8 mouse cellular contexts compared by ENCODE assay signal in genomic region chr11:101066549-101067412, GRCm38 (mm10). TPM values are rescaled to one million over a fixed set of nuclear protein-coding genes. Genes with fewer than 3 reads are reported as not detected.
DNase-seq lines count a peak whose midpoint lies in the region; ATAC-seq and TF ChIP-seq lines count a peak whose summit lies in the region.

No protein-coding gene starts in this region.

- 26% methylated on average over 18 of the region's 18 CpGs for WGBS in bone marrow, adult 2 months
- WGBS in heart, embryonic 14.5 days: 18% methylated on average over 18 of the region's 18 CpGs
- WGBS in kidney, postnatal 0 days: 20% methylated on average over 18 of the region's 18 CpGs
- 17% methylated on average over 18 of the region's 18 CpGs for WGBS in liver, embryonic 14.5 days (ENCODE audit: insufficient replicate concordance)
- 21% methylated on average over 18 of the region's 18 CpGs for WGBS in neural tube, embryonic 13.5 days

- peak; percentile 40 for ATAC-seq in erythroblast, adult 5-6 weeks (replicated peaks; ENCODE audit: low FRiP score, poor library complexity, severe bottlenecking)
- no peak for ATAC-seq in heart, embryonic 14.5 days (ENCODE audit: insufficient number of reproducible peaks, insufficient read depth, low FRiP score, low read depth)
- no peak for ATAC-seq in kidney, postnatal 0 days (replicated peaks; ENCODE audit: low FRiP score, low read depth)
- no peak for ATAC-seq in liver, embryonic 14.5 days (ENCODE audit: insufficient read depth)
- ATAC-seq in neural tube, embryonic 13.5 days (ENCODE audit: low read depth): no peak

- peak overlapping the region; percentile 61 for H3K4me2 ChIP-seq in heart, embryonic 14.5 days (ENCODE audit: low read length)
- H3K4me2 ChIP-seq in kidney, postnatal 0 days (ENCODE audit: low read length): peak overlapping the region; percentile 48
- H3K4me2 ChIP-seq in liver, embryonic 14.5 days (ENCODE audit: low read depth): peak overlapping the region; percentile 69
- peak overlapping the region; percentile 54 for H3K4me2 ChIP-seq in neural tube, embryonic 13.5 days

- peak overlapping the region; percentile 31; the same call in 1 of the 2 replicates for H3K9ac ChIP-seq in heart, embryonic 14.5 days (ENCODE audit: low read length)
- H3K9ac ChIP-seq in kidney, postnatal 0 days (ENCODE audit: low read depth, low read length): no peak overlapping the region
- H3K9ac ChIP-seq in liver, embryonic 14.5 days (replicated peaks): peak overlapping the region; percentile 35; the same call in 1 of the 2 replicates
- peak overlapping the region; percentile 55; the same call in 1 of the 2 replicates for H3K9ac ChIP-seq in neural tube, embryonic 13.5 days

- no peak for TF ChIP-seq EP300 in liver, embryonic 14.5 days (IDR thresholded peaks at IDR 0.05; ENCODE audit: low read depth)

- H3K9me3 ChIP-seq in heart, embryonic 14.5 days (ENCODE audit: control insufficient read depth, low read length): no peaks in the 10 kb centered on the region
- H3K9me3 ChIP-seq in kidney, postnatal 0 days (replicated peaks; ENCODE audit: low read length): no peaks in the 10 kb centered on the region
- H3K9me3 ChIP-seq in liver, embryonic 14.5 days (ENCODE audit: control insufficient read depth, low read length): no peaks in the 10 kb centered on the region
- no peaks in the 10 kb centered on the region for H3K9me3 ChIP-seq in neural tube, embryonic 13.5 days

- no peak overlapping the region for H3K27ac ChIP-seq in bone marrow, adult 2 months (ENCODE audit: control insufficient read depth, insufficient read depth, low read depth, low read length, poor library complexity)
- peak overlapping the region; percentile 17 to 34; a peak in 1 of 4 replicates for H3K27ac ChIP-seq in heart, embryonic 14.5 days (replicated peaks in 1 of 2; ENCODE audit: control insufficient read depth in 1 of 2, insufficient read depth in 1 of 2, low read depth in 2 of 2, low read length in 2 of 2)
- H3K27ac ChIP-seq in kidney, postnatal 0 days: no peak overlapping the region
- peak overlapping the region; percentile 10; the same call in 1 of the 2 replicates for H3K27ac ChIP-seq in liver, embryonic 14.5 days
- no peak overlapping the region; the same call in 1 of the 2 replicates for H3K27ac ChIP-seq in neural tube, embryonic 13.5 days (replicated peaks)
- peak overlapping the region; percentile 40 for H3K27ac ChIP-seq in testis, adult 2 months (ENCODE audit: control insufficient read depth, insufficient read depth, low read depth, low read length)

- no peak overlapping the region for H3K4me3 ChIP-seq in bone marrow, adult 2 months (replicated peaks; ENCODE audit: control insufficient read depth, low read depth, low read length)
- H3K4me3 ChIP-seq in heart, embryonic 14.5 days (ENCODE audit: control insufficient read depth in 1 of 2, insufficient read depth in 1 of 2, low read depth in 1 of 2, low read length in 2 of 2): peak overlapping the region; percentile 28 to 40
- no peak overlapping the region for H3K4me3 ChIP-seq in kidney, postnatal 0 days (replicated peaks; ENCODE audit: low read depth, low read length)
- peak overlapping the region; percentile 35 for H3K4me3 ChIP-seq in liver, embryonic 14.5 days (ENCODE audit: insufficient read depth in 1 of 2, low read depth in 2 of 2, low read length in 2 of 2)
- H3K4me3 ChIP-seq in neural tube, embryonic 13.5 days: peak overlapping the region; percentile 28
- H3K4me3 ChIP-seq in testis, adult 2 months (ENCODE audit: control insufficient read depth, low read depth, low read length): peak overlapping the region; percentile 65

- DNase-seq in CD4-positive helper T cell, adult 2 months (ENCODE audit: low read depth, low spot score): peak; percentile 79
- peak; percentile 82 for DNase-seq in kidney, postnatal 0 days (ENCODE audit: low spot score)
- peak; percentile 56 to 60 (median 59) for DNase-seq in liver, embryonic 14.5 days (ENCODE audit: low read depth in 3 of 3, low spot score in 3 of 3)

- peaks cover 8% of the 10 kb centered on the region; the same call in 1 of the 2 replicates for H3K36me3 ChIP-seq in heart, embryonic 14.5 days (ENCODE audit: control insufficient read depth, insufficient read depth, low read length)
- H3K36me3 ChIP-seq in kidney, postnatal 0 days (ENCODE audit: insufficient read depth, low read length): peaks cover 4% of the 10 kb centered on the region; the same call in 1 of the 2 replicates
- peaks cover 14% of the 10 kb centered on the region for H3K36me3 ChIP-seq in liver, embryonic 14.5 days (replicated peaks; ENCODE audit: control insufficient read depth, insufficient read depth, low read depth)
- H3K36me3 ChIP-seq in neural tube, embryonic 13.5 days: peaks cover 26% of the 10 kb centered on the region
- H3K36me3 ChIP-seq in testis, adult 2 months (ENCODE audit: control insufficient read depth, insufficient read depth, low read length): no peaks in the 10 kb centered on the region

- peaks cover 15% of the 10 kb centered on the region for H3K4me1 ChIP-seq in bone marrow, adult 2 months (ENCODE audit: control insufficient read depth, insufficient read depth, low read length)
- peaks cover 42 to 55% of the 10 kb centered on the region in 2 experiments for H3K4me1 ChIP-seq in heart, embryonic 14.5 days (ENCODE audit: control insufficient read depth in 2 of 2, insufficient read depth in 2 of 2, low read length in 2 of 2)
- peaks cover 21% of the 10 kb centered on the region for H3K4me1 ChIP-seq in kidney, postnatal 0 days (replicated peaks; ENCODE audit: insufficient read depth, low read length)
- peaks cover 37 to 54% of the 10 kb centered on the region in 2 experiments for H3K4me1 ChIP-seq in liver, embryonic 14.5 days (replicated peaks; ENCODE audit: control insufficient read depth in 2 of 2, insufficient read depth in 2 of 2, low read length in 1 of 2)
- H3K4me1 ChIP-seq in neural tube, embryonic 13.5 days (replicated peaks): peaks cover 43% of the 10 kb centered on the region
- peaks cover 22% of the 10 kb centered on the region for H3K4me1 ChIP-seq in testis, adult 2 months (ENCODE audit: control insufficient read depth, insufficient read depth, low read length)

- peak; percentile 98 for TF ChIP-seq CTCF in bone marrow, adult 2 months (IDR thresholded peaks at IDR 0.05; ENCODE audit: control insufficient read depth, insufficient read depth, low read length)
- TF ChIP-seq CTCF in kidney, postnatal 0 days (IDR thresholded peaks at IDR 0.05; ENCODE audit: low read depth): peak; percentile 99
- TF ChIP-seq CTCF in liver, embryonic 14.5 days (IDR thresholded peaks at IDR 0.05; ENCODE audit: low read depth): peak; percentile 99
- TF ChIP-seq CTCF in testis, adult 2 months (IDR thresholded peaks at IDR 0.05; ENCODE audit: control insufficient read depth, insufficient read depth, insufficient replicate concordance, low read depth, low read length): peak; percentile 94

- TF ChIP-seq POLR2A in bone marrow, adult 2 months (IDR thresholded peaks at IDR 0.05; ENCODE audit: borderline replicate concordance, control insufficient read depth, low read depth, low read length): no peak
- peak; percentile 45; the same call in 1 of the 2 replicates for TF ChIP-seq POLR2A in testis, adult 2 months (IDR thresholded peaks at IDR 0.05; ENCODE audit: control insufficient read depth, low read depth, low read length)

- H3K27me3 ChIP-seq in heart, embryonic 14.5 days (ENCODE audit: control insufficient read depth, insufficient read depth, low read length): no peaks in the 10 kb centered on the region
- no peaks in the 10 kb centered on the region for H3K27me3 ChIP-seq in kidney, postnatal 0 days (ENCODE audit: insufficient read depth, low read length)
- H3K27me3 ChIP-seq in liver, embryonic 14.5 days (ENCODE audit: control insufficient read depth, insufficient read depth, low read length): peaks cover 8% of the 10 kb centered on the region
- H3K27me3 ChIP-seq in neural tube, embryonic 13.5 days: 0 out of 2 replicates have a peak, but pooled peaks cover 5% of the 10 kb centered on the region
- H3K27me3 ChIP-seq in testis, adult 2 months (ENCODE audit: control insufficient read depth, insufficient read depth, low read length): no peaks in the 10 kb centered on the region

RNA-seq across cellular contexts. Expression of gene Naglu, which starts 3.0 kb away (rescaled TPM):
- 3.4 and 5.6 TPM in 2 replicates for polyA plus RNA-seq in bone marrow, adult 2 months (2011; ENCODE audit: insufficient read depth, insufficient read length, low replicate concordance, missing spikeins)
- 3.1 and 3.7 TPM in 2 replicates for total RNA-seq in erythroblast, adult 5-6 weeks (2015; ENCODE audit: low replicate concordance)
- 2.0 and 2.8 TPM in 2 replicates for total RNA-seq in erythroblast, adult 5-6 weeks (2017; ENCODE audit: low replicate concordance)
- 12.5 and 13.0 TPM in 2 replicates for polyA plus RNA-seq in heart, embryonic 14.5 days (2014; fragmentation: Nextera tagmentation; extraction: Ambion mirVana)
- polyA plus RNA-seq in kidney, postnatal 0 days (2015; fragmentation: Nextera tagmentation; extraction: Ambion mirVana): 26.5 and 28.0 TPM in 2 replicates
- polyA plus RNA-seq in liver, embryonic 14.5 days (2012; rRNA removed): 3.4 and 4.0 TPM in 2 replicates
- 4.0 and 4.3 TPM in 2 replicates for polyA plus RNA-seq in liver, embryonic 14.5 days (2014; fragmentation: Nextera tagmentation; extraction: Ambion mirVana)
- 9.0 and 9.4 TPM in 2 replicates for polyA plus RNA-seq in neural tube, embryonic 13.5 days (2015; fragmentation: Nextera tagmentation; extraction: Ambion mirVana)
- 46.2 and 46.3 TPM in 2 replicates for polyA plus RNA-seq in testis, adult 2 months (2012; rRNA removed)

RNA-seq across cellular contexts. Expression of gene Hsd17b1, which starts 11.4 kb away (rescaled TPM):
- 0.97 and 2.3 TPM in 2 replicates for polyA plus RNA-seq in bone marrow, adult 2 months (2011; ENCODE audit: insufficient read depth, insufficient read length, low replicate concordance, missing spikeins)
- 2.1 TPM in 1 of 2 replicates, not detected in the other for total RNA-seq in erythroblast, adult 5-6 weeks (2015; ENCODE audit: low replicate concordance)
- 1.9 TPM in 1 of 2 replicates, not detected in the other for total RNA-seq in erythroblast, adult 5-6 weeks (2017; ENCODE audit: low replicate concordance)
- 0.30 TPM in 1 of 2 replicates, not detected in the other for polyA plus RNA-seq in heart, embryonic 14.5 days (2014; fragmentation: Nextera tagmentation; extraction: Ambion mirVana)
- 0.13 and 0.42 TPM in 2 replicates for polyA plus RNA-seq in kidney, postnatal 0 days (2015; fragmentation: Nextera tagmentation; extraction: Ambion mirVana)
- 0.13 and 0.19 TPM in 2 replicates for polyA plus RNA-seq in liver, embryonic 14.5 days (2012; rRNA removed)
- polyA plus RNA-seq in liver, embryonic 14.5 days (2014; fragmentation: Nextera tagmentation; extraction: Ambion mirVana): 0.08 and 0.34 TPM in 2 replicates
- 0.37 and 0.47 TPM in 2 replicates for polyA plus RNA-seq in neural tube, embryonic 13.5 days (2015; fragmentation: Nextera tagmentation; extraction: Ambion mirVana)
- 0.66 and 0.88 TPM in 2 replicates for polyA plus RNA-seq in testis, adult 2 months (2012; rRNA removed)

RNA-seq across cellular contexts. Expression of gene Coasy, which starts 15.6 kb away (rescaled TPM):
- polyA plus RNA-seq in bone marrow, adult 2 months (2011; ENCODE audit: insufficient read depth, insufficient read length, low replicate concordance, missing spikeins): 11.2 and 25.5 TPM in 2 replicates
- 6.7 and 7.5 TPM in 2 replicates for total RNA-seq in erythroblast, adult 5-6 weeks (2015; ENCODE audit: low replicate concordance)
- 3.8 and 9.6 TPM in 2 replicates for total RNA-seq in erythroblast, adult 5-6 weeks (2017; ENCODE audit: low replicate concordance)
- 27.4 and 31.4 TPM in 2 replicates for polyA plus RNA-seq in heart, embryonic 14.5 days (2014; fragmentation: Nextera tagmentation; extraction: Ambion mirVana)
- 55.3 and 55.9 TPM in 2 replicates for polyA plus RNA-seq in kidney, postnatal 0 days (2015; fragmentation: Nextera tagmentation; extraction: Ambion mirVana)
- 16.2 and 16.7 TPM in 2 replicates for polyA plus RNA-seq in liver, embryonic 14.5 days (2012; rRNA removed)
- polyA plus RNA-seq in liver, embryonic 14.5 days (2014; fragmentation: Nextera tagmentation; extraction: Ambion mirVana): 17.7 and 19.9 TPM in 2 replicates
- 39.9 and 45.5 TPM in 2 replicates for polyA plus RNA-seq in neural tube, embryonic 13.5 days (2015; fragmentation: Nextera tagmentation; extraction: Ambion mirVana)
- 21.0 and 21.7 TPM in 2 replicates for polyA plus RNA-seq in testis, adult 2 months (2012; rRNA removed)

RNA-seq across cellular contexts. Expression of gene Mlx, which starts 20.3 kb away (rescaled TPM):
- 15.3 and 23.6 TPM in 2 replicates for polyA plus RNA-seq in bone marrow, adult 2 months (2011; ENCODE audit: insufficient read depth, insufficient read length, low replicate concordance, missing spikeins)
- 20.5 and 26.9 TPM in 2 replicates for total RNA-seq in erythroblast, adult 5-6 weeks (2015; ENCODE audit: low replicate concordance)
- 18.4 and 23.7 TPM in 2 replicates for total RNA-seq in erythroblast, adult 5-6 weeks (2017; ENCODE audit: low replicate concordance)
- polyA plus RNA-seq in heart, embryonic 14.5 days (2014; fragmentation: Nextera tagmentation; extraction: Ambion mirVana): 32.4 and 35.7 TPM in 2 replicates
- 45.7 and 46.0 TPM in 2 replicates for polyA plus RNA-seq in kidney, postnatal 0 days (2015; fragmentation: Nextera tagmentation; extraction: Ambion mirVana)
- polyA plus RNA-seq in liver, embryonic 14.5 days (2012; rRNA removed): 16.8 and 18.6 TPM in 2 replicates
- 21.9 and 26.8 TPM in 2 replicates for polyA plus RNA-seq in liver, embryonic 14.5 days (2014; fragmentation: Nextera tagmentation; extraction: Ambion mirVana)
- polyA plus RNA-seq in neural tube, embryonic 13.5 days (2015; fragmentation: Nextera tagmentation; extraction: Ambion mirVana): 87.3 and 96.9 TPM in 2 replicates
- polyA plus RNA-seq in testis, adult 2 months (2012; rRNA removed): 6.4 and 6.7 TPM in 2 replicates

RNA-seq across cellular contexts. Expression of gene Psmc3ip, which starts 28.5 kb away (rescaled TPM):
- polyA plus RNA-seq in bone marrow, adult 2 months (2011; ENCODE audit: insufficient read depth, insufficient read length, low replicate concordance, missing spikeins): 12.6 and 14.3 TPM in 2 replicates
- total RNA-seq in erythroblast, adult 5-6 weeks (2015; ENCODE audit: low replicate concordance): 2.7 and 4.4 TPM in 2 replicates
- 4.1 and 13.7 TPM in 2 replicates for total RNA-seq in erythroblast, adult 5-6 weeks (2017; ENCODE audit: low replicate concordance)
- 22.8 and 22.9 TPM in 2 replicates for polyA plus RNA-seq in heart, embryonic 14.5 days (2014; fragmentation: Nextera tagmentation; extraction: Ambion mirVana)
- 23.2 and 26.4 TPM in 2 replicates for polyA plus RNA-seq in kidney, postnatal 0 days (2015; fragmentation: Nextera tagmentation; extraction: Ambion mirVana)
- 7.3 and 16.8 TPM in 2 replicates for polyA plus RNA-seq in liver, embryonic 14.5 days (2012; rRNA removed)
- 21.6 and 22.0 TPM in 2 replicates for polyA plus RNA-seq in liver, embryonic 14.5 days (2014; fragmentation: Nextera tagmentation; extraction: Ambion mirVana)
- 20.5 and 23.7 TPM in 2 replicates for polyA plus RNA-seq in neural tube, embryonic 13.5 days (2015; fragmentation: Nextera tagmentation; extraction: Ambion mirVana)
- 77.6 and 77.9 TPM in 2 replicates for polyA plus RNA-seq in testis, adult 2 months (2012; rRNA removed)

Comparison
In these comparisons a context has a peak if more than half of its experiments do, and no peak if none do; other contexts are left out.
1. H3K27ac ChIP-seq: peak in heart, embryonic 14.5 days (2 of 2), liver, embryonic 14.5 days (single experiment) and testis, adult 2 months (single experiment); none in bone marrow, adult 2 months (single experiment), kidney, postnatal 0 days (single experiment) and neural tube, embryonic 13.5 days (single experiment).
2. H3K4me3 ChIP-seq: peak in heart, embryonic 14.5 days (2 of 2), liver, embryonic 14.5 days (2 of 2), neural tube, embryonic 13.5 days (single experiment) and testis, adult 2 months (single experiment); none in bone marrow, adult 2 months (single experiment) and kidney, postnatal 0 days (single experiment).
3. Peak in every context shown above with its lines, with median percentiles within 50 percentile points of each other: DNase-seq, CTCF ChIP-seq and H3K4me2 ChIP-seq.